Mouse (Mus musculus): ENCODE measurements around the gene Abcc3.

- no peak for TF ChIP-seq CTCF (IDR thresholded peaks at IDR 0.05; ENCODE audit: control insufficient read depth, insufficient read depth, low read length)
- TF ChIP-seq POLR2A (IDR thresholded peaks at IDR 0.05; ENCODE audit: borderline replicate concordance, control insufficient read depth, low read depth, low read length) = no peak
Measured at GRCm38 (mm10) chr11:94391661-94392060, 1.1 kb downstream of the Abcc3 start.

Measured in bone marrow, adult 2 months (tissue).